Mouse (Mus musculus) mouse embryonic stem cell (cell line): ENCODE data around the gene Tmprss11g.

Experiments used
- in situ Hi-C, 2 experiments: fragments of 300-500 bp; cut with MboI; formaldehyde crosslinking; loops; 1 replicate in 1 of 2; 3 replicates in 1 of 2; pipeline ENCODE4 v1.14.3; 2019 to 2020; ENCODE audit warnings: low sequenced_read_pairs in 2 of 2, low pct_unique_long_range_greater_than_20kb in 1 of 2, mixed read lengths in 1 of 2; ENCODE audit not compliant: unreplicated experiment in 1 of 2

The Tmprss11g gene

DNA sequence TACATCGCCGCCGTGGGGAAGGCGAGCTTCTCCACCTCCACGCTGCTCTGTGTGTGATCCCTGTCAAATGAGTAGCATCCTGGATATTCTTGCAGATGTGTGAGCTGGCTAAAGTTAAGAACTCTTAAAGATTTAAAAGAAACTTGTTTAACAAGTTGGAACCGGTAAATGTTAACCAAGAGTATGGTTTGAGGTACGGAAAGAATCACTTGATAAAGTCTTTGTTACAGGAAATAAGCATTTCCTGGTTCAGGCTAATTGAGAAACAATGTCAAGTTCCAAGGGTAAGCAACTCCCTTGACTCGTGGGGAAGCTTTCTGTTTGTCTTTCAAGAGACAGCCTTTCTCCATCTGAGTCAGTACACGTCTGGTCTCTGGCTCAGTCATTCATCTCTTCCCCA is at the start of gene Tmprss11g:
Gene Tmprss11g (minus strand): TSS at position 101 of the 400 bp plus-strand sequence.
- in situ Hi-C loops, result no loop called here

DNA sequence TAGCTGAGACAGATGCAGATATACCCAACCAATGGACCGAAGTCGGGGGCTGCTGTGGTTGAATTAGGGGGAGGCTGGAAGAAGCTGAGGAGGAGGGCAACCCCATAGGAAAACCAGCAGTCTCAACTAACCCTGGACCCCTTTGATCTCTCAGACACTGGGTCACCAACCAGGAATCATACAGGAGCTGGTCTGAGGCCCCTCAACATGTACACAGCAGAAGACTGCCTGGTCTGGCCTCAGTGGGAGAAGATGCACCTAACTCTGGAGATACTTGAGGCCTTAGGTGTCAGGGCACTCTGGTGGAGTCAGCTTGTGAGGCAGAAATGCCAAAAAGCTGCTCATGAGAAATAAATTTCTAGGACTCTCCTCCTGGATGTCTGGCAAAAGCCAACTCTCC is 28.3 kb upstream of the Tmprss11g start:
- in situ Hi-C loops, result no loop called here

- in situ Hi-C loops, result no loop called here
These were observed 22.2 kb upstream of the Tmprss11g start for GRCm38 (mm10) chr5:86540601-86541000.

- in situ Hi-C loops, result no loop called here
These were observed 10.3 kb upstream of the Tmprss11g start for GRCm38 (mm10) chr5:86528725-86529124.

DNA sequence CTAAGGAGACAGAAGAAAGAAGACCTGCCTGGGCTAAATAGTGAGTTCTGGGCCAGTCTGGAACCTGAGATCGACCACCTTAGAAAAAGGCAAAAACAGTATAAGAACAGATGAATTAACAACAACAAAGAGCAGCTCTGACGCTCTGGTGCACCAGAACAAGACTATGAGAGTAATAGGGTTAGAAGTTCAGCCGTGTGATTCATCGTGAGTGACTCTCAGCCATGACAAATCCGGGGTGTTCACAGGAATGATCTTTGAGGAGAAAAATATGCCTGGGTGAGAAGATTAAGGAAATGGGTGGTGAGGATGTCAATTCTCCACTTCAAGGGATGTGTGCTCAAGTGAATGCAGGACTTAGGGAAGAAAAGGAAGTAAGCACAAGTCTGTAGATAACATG is 6.9 kb downstream of the Tmprss11g start:
- in situ Hi-C loops, result no loop called here

DNA sequence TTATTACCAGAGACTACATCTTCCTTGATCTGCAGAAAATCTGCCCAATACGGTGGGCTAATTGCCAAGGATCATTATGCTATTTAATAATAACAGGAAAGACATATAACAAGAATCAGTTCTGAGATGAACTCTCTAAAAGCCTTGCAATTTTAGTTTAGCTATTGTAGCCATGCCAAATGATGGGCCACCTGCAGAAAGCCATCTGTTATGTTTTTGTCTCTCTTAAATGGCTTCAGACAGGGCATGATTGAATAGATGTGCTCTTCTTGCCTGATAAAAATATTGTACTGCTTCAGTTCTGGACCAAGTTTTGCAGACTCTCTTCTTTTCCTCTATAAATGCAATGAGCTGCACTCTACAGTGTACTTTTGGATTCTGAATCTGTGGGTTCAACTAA is 24.9 kb downstream of the Tmprss11g start:
- in situ Hi-C loops, result no loop called here

- in situ Hi-C loops, result no loop called here
These were observed 35.8 kb downstream of the Tmprss11g start for GRCm38 (mm10) chr5:86482562-86482961.

DNA sequence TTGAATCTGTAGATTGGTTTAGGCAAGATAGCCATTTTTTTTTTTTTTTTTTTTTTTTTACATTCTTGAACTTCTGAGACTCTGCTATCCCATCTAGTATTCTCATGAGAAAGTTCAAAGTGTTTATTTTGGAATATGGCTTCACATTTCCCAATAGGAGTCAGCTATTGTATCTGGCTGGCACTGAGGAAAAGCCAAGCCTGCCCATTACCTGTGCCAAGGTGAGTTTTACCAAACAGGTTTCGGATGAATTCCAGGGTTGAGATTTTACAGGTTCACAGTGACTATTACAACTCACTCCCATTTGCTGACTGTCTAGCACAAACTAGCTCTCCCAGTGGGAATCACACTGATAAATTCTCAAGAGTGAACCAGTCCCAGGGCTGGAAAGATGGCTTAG is 36.4 kb downstream of the Tmprss11g start:
- in situ Hi-C loops, result no loop called here

- in situ Hi-C loops, result no loop called here
These were observed 44.5 kb downstream of the Tmprss11g start for GRCm38 (mm10) chr5:86473859-86474258.

GRCm38 (mm10) chr5:86468890-86469289 is 49.5 kb downstream of the Tmprss11g start, which contains the start of gene Tmprss11a:
Gene Tmprss11a, minus strand, starts transcription at chr5:86468990.
- in situ Hi-C loops, result no loop called here

DNA sequence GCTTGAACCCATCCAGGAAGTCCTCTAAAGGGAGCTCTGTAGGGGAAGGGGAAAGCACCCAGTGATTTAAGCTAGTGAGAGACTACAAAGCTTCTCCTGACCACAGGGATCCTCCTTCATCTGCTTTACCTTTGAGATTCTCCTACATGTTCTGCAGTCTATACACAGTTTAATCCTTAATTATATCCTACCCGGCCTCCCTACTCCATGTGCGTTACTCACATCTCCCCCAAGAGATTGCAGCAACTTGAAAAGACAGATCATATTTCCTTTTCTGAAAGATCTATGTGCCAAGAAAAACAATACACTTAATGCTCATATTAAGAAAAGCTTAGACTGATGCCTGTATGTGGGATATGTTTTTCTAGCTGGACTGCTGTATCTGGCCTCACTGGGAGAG is 79.1 kb downstream of the Tmprss11g start:
- in situ Hi-C loops, result loop anchor here in 1 of 2 experiments (10.0 kb wide), 1 partner anchor 225 kb away; no protein-coding TSS in a partner anchor

GRCm38 (mm10) chr5:86438548-86438947 is 79.9 kb downstream of the Tmprss11g start:
- in situ Hi-C loops, result loop anchor here in 1 of 2 experiments (10.0 kb wide), 1 partner anchor 226 kb away; no protein-coding TSS in a partner anchor
